ENCODE assay signal across 8 mouse cellular contexts in genomic region chr2:118745232-118745884, GRCm38 (mm10). TPM values are rescaled to one million over a fixed set of nuclear protein-coding genes. Genes with fewer than 3 reads are reported as not detected.
A peak's percentile ranks its signal among the peaks of the same experiment; 100 is the strongest.
DNase-seq lines count a peak whose midpoint lies in the region; ATAC-seq and TF ChIP-seq lines count a peak whose summit lies in the region.

Inafm2 (plus strand) TSS chr2:118745758.

- H3K4me3 ChIP-seq in CH12.LX (replicated peaks in 1 of 3; ENCODE audit: low read depth in 2 of 3, low read length in 2 of 3, poor library complexity in 1 of 3): peak within 1 kb of the TSS; percentile 58 to 93 (median 74)
- H3K4me3 ChIP-seq in forebrain, embryonic 11.5 days (ENCODE audit: low read depth, low read length): peak within 1 kb of the TSS; percentile 91
- H3K4me3 ChIP-seq in heart, embryonic 15.5 days: peak within 1 kb of the TSS; percentile 94
- H3K4me3 ChIP-seq in liver, embryonic 15.5 days (replicated peaks): peak within 1 kb of the TSS; percentile 94
- H3K4me3 ChIP-seq in neural tube, embryonic 12.5 days: peak within 1 kb of the TSS; percentile 96
- peak within 1 kb of the TSS; percentile 80 for H3K4me3 ChIP-seq in stomach, postnatal 0 days (ENCODE audit: low read depth, low read length)

- H3K27ac ChIP-seq in CH12.LX (ENCODE audit: insufficient read depth, low read depth): no peak within 1 kb of the TSS
- no peak within 1 kb of the TSS for H3K27ac ChIP-seq in forebrain, embryonic 11.5 days (ENCODE audit: low read depth, low read length)
- H3K27ac ChIP-seq in heart, embryonic 15.5 days: peak within 1 kb of the TSS; percentile 83
- H3K27ac ChIP-seq in liver, embryonic 15.5 days (replicated peaks): peak within 1 kb of the TSS; percentile 68
- H3K27ac ChIP-seq in neural tube, embryonic 12.5 days: 0 out of 2 replicates have a peak within 1 kb of the TSS, but pooled peaks have one; percentile 59
- H3K27ac ChIP-seq in stomach, postnatal 0 days (replicated peaks): peak within 1 kb of the TSS; percentile 84

- ATAC-seq in forebrain, embryonic 11.5 days (replicated peaks; ENCODE audit: low FRiP score): peak; percentile 87
- ATAC-seq in heart, embryonic 15.5 days (replicated peaks; ENCODE audit: insufficient number of reproducible peaks, insufficient read depth, low FRiP score, low read depth): peak; percentile 86
- peak; percentile 86 for ATAC-seq in liver, embryonic 15.5 days (ENCODE audit: insufficient read depth)
- peak; percentile 86 for ATAC-seq in neural tube, embryonic 12.5 days (ENCODE audit: low FRiP score, low read depth)
- peak; percentile 90 for ATAC-seq in stomach, postnatal 0 days (ENCODE audit: low FRiP score, low TSS enrichment)

- H3K36me3 ChIP-seq in CH12.LX (replicated peaks in 1 of 2; ENCODE audit: control insufficient read depth in 1 of 2, insufficient read depth in 1 of 2, low read length in 1 of 2): peaks cover 0 to 10% of the 10 kb centered on the region in 2 experiments
- H3K36me3 ChIP-seq in forebrain, embryonic 11.5 days (ENCODE audit: control insufficient read depth, insufficient read depth, low read length): no peaks in the 10 kb centered on the region
- H3K36me3 ChIP-seq in heart, embryonic 15.5 days: 0 out of 2 replicates have a peak, but pooled peaks cover 6% of the 10 kb centered on the region
- H3K36me3 ChIP-seq in liver, embryonic 15.5 days (replicated peaks): peaks cover 21% of the 10 kb centered on the region
- H3K36me3 ChIP-seq in neural tube, embryonic 12.5 days: no peaks in the 10 kb centered on the region
- H3K36me3 ChIP-seq in stomach, postnatal 0 days (ENCODE audit: control insufficient read depth, insufficient read depth, low read length): 0 out of 2 replicates have a peak, but pooled peaks cover 2% of the 10 kb centered on the region

- H3K4me1 ChIP-seq in CH12.LX (ENCODE audit: control insufficient read depth in 1 of 2, insufficient read depth in 2 of 2): peaks cover 2 to 45% of the 10 kb centered on the region in 2 experiments; a peak in 3 of 4 replicates
- H3K4me1 ChIP-seq in forebrain, embryonic 11.5 days (replicated peaks; ENCODE audit: control insufficient read depth, insufficient read depth, low read length): peaks cover 24% of the 10 kb centered on the region
- peaks cover 53% of the 10 kb centered on the region for H3K4me1 ChIP-seq in heart, embryonic 15.5 days (replicated peaks)
- peaks cover 57% of the 10 kb centered on the region for H3K4me1 ChIP-seq in liver, embryonic 15.5 days (replicated peaks)
- peaks cover 47% of the 10 kb centered on the region for H3K4me1 ChIP-seq in neural tube, embryonic 12.5 days
- peaks cover 4% of the 10 kb centered on the region; the same call in 1 of the 2 replicates for H3K4me1 ChIP-seq in stomach, postnatal 0 days (replicated peaks; ENCODE audit: control insufficient read depth, insufficient read depth)

- peak within 1 kb of the TSS; percentile 81 for H3K9ac ChIP-seq in CH12.LX (ENCODE audit: insufficient read depth, low read depth)
- peak within 1 kb of the TSS; percentile 93 for H3K9ac ChIP-seq in forebrain, embryonic 11.5 days (ENCODE audit: low read length)
- H3K9ac ChIP-seq in heart, embryonic 15.5 days: peak within 1 kb of the TSS; percentile 98
- H3K9ac ChIP-seq in liver, embryonic 15.5 days: peak within 1 kb of the TSS; percentile 92
- H3K9ac ChIP-seq in neural tube, embryonic 12.5 days: peak within 1 kb of the TSS; percentile 93
- peak within 1 kb of the TSS; percentile 93 for H3K9ac ChIP-seq in stomach, postnatal 0 days (ENCODE audit: low read length)

- no peak for TF ChIP-seq RAD21 in CH12.LX (IDR thresholded peaks at IDR 0.05; ENCODE audit: low read depth, low read length)

- no peaks in the 10 kb centered on the region for H3K9me3 ChIP-seq in CH12.LX (replicated peaks; ENCODE audit: low read length)
- H3K9me3 ChIP-seq in forebrain, embryonic 11.5 days (ENCODE audit: control insufficient read depth, low read length): no peaks in the 10 kb centered on the region
- H3K9me3 ChIP-seq in heart, embryonic 15.5 days (replicated peaks): no peaks in the 10 kb centered on the region
- no peaks in the 10 kb centered on the region for H3K9me3 ChIP-seq in liver, embryonic 15.5 days (replicated peaks)
- H3K9me3 ChIP-seq in neural tube, embryonic 12.5 days: no peaks in the 10 kb centered on the region
- no peaks in the 10 kb centered on the region for H3K9me3 ChIP-seq in stomach, postnatal 0 days (ENCODE audit: control insufficient read depth, low read length)

- peak; percentile 37; the same call in 1 of the 2 replicates for TF ChIP-seq POLR2A in CH12.LX (IDR thresholded peaks at IDR 0.05; ENCODE audit: low read depth, low read length)

- peak; percentile 79 for DNase-seq in CH12.LX (ENCODE audit: extremely low read depth)
- peak; percentile 78 for DNase-seq in c-Kit-positive CD71-negative TER-119-negative erythroid progenitor cells, embryonic 14.5 days (ENCODE audit: low read depth)
- DNase-seq in forebrain, embryonic 11.5 days (ENCODE audit: low spot score): peak; percentile 94
- DNase-seq in kidney, postnatal 14 days: peak; percentile 94
- DNase-seq in stomach, postnatal 0 days (ENCODE audit: low spot score): peak; percentile 90

- TF ChIP-seq CTCF in CH12.LX (conservative IDR thresholded peaks at IDR 0.05 in 1 of 2, IDR thresholded peaks at IDR 0.05 in 1 of 2; ENCODE audit: low read depth in 2 of 2, low read length in 2 of 2): no peak
- TF ChIP-seq CTCF in stomach, postnatal 0 days (IDR thresholded peaks at IDR 0.05; ENCODE audit: low read depth): 0 out of 2 replicates have a peak, but pooled peaks have one; percentile 7

- H3K79me2 ChIP-seq in CH12.LX (replicated peaks; ENCODE audit: control insufficient read depth, extremely low read depth, insufficient read depth, poor library complexity, severe bottlenecking): no peaks in the 10 kb centered on the region

- dilution Hi-C loops in CH12.LX (cut with MboI; ENCODE audit: extremely low pct_ligation_motif_present, extremely low pct_unique_long_range_greater_than_20kb, low sequenced_read_pairs): no loop called here

- H3K27me3 ChIP-seq in CH12.LX (replicated peaks): peaks cover 17% of the 10 kb centered on the region
- H3K27me3 ChIP-seq in forebrain, embryonic 11.5 days (ENCODE audit: control insufficient read depth, insufficient read depth, low read length): peaks cover 14% of the 10 kb centered on the region
- peaks cover 15% of the 10 kb centered on the region for H3K27me3 ChIP-seq in heart, embryonic 15.5 days
- peaks cover 36% of the 10 kb centered on the region for H3K27me3 ChIP-seq in liver, embryonic 15.5 days
- peaks cover 24% of the 10 kb centered on the region for H3K27me3 ChIP-seq in neural tube, embryonic 12.5 days (replicated peaks)
- H3K27me3 ChIP-seq in stomach, postnatal 0 days (ENCODE audit: control insufficient read depth, insufficient read depth, low read length): no peaks in the 10 kb centered on the region

- no peak for TF ChIP-seq EP300 in CH12.LX (IDR thresholded peaks at IDR 0.05; ENCODE audit: low read length)
- no peak for TF ChIP-seq EP300 in stomach, postnatal 0 days (optimal IDR thresholded peaks at IDR 0.05)

- in situ Hi-C loops in CH12.LX (cut with MboI; ENCODE audit: low pct_ligation_motif_present, low pct_unique_long_range_greater_than_20kb, low sequenced_read_pairs): loop anchor here (25.0 kb wide), 1 partner anchor 258 kb away; the partner anchor contains the start of gene Srp14

- H3K4me2 ChIP-seq in CH12.LX (ENCODE audit: insufficient read depth, low read depth, poor library complexity, severe bottlenecking): peak within 1 kb of the TSS; percentile 96
- H3K4me2 ChIP-seq in forebrain, embryonic 11.5 days (ENCODE audit: low read depth, low read length, severe bottlenecking): peak within 1 kb of the TSS; percentile 98
- peak within 1 kb of the TSS; percentile 91 for H3K4me2 ChIP-seq in heart, embryonic 15.5 days
- peak within 1 kb of the TSS; percentile 100 for H3K4me2 ChIP-seq in liver, embryonic 15.5 days
- H3K4me2 ChIP-seq in neural tube, embryonic 12.5 days (replicated peaks): peak within 1 kb of the TSS; percentile 99
- H3K4me2 ChIP-seq in stomach, postnatal 0 days (replicated peaks; ENCODE audit: low read depth): peak within 1 kb of the TSS; percentile 99

- WGBS in forebrain, embryonic 11.5 days: under 1% methylated on average over 56 of the region's 57 CpGs
- under 1% methylated on average over 55 of the region's 57 CpGs for WGBS in heart, embryonic 15.5 days
- 1% methylated on average over 56 of the region's 57 CpGs for WGBS in liver, embryonic 15.5 days (ENCODE audit: insufficient replicate concordance)
- under 1% methylated on average over 46 of the region's 57 CpGs for WGBS in neural tube, embryonic 12.5 days
- WGBS in stomach, postnatal 0 days: under 1% methylated on average over 44 of the region's 57 CpGs

TF ChIP-seq in CH12.LX, 34 proteins besides CTCF, POLR2A, EP300 and RAD21 (continues in another document):
- no peak for TF ChIP-seq PAX5 (IDR thresholded peaks at IDR 0.05; ENCODE audit: low read length)
- peak; percentile 62; the same call in 1 of the 2 replicates for TF ChIP-seq MAZ (IDR thresholded peaks at IDR 0.05; ENCODE audit: low read depth, low read length)
- peak; percentile 92 for TF ChIP-seq UBTF (IDR thresholded peaks at IDR 0.05; ENCODE audit: low read depth, low read length)
- TF ChIP-seq CHD1 (IDR thresholded peaks at IDR 0.05; ENCODE audit: low read depth, low read length): no peak
- 0 out of 2 replicates have a peak, but pooled peaks have one; percentile 6 for TF ChIP-seq BHLHE40 (IDR thresholded peaks at IDR 0.05; ENCODE audit: low read depth, low read length)
- TF ChIP-seq GABPA (IDR thresholded peaks at IDR 0.05; ENCODE audit: insufficient replicate concordance, low read depth, low read length): no peak
- peak; percentile 69 for TF ChIP-seq HCFC1 (IDR thresholded peaks at IDR 0.05; ENCODE audit: low read depth, low read length)
- TF ChIP-seq MXI1 (IDR thresholded peaks at IDR 0.05; ENCODE audit: low read depth, low read length): peak; percentile 74; the same call in 1 of the 2 replicates
- TF ChIP-seq NELFE (IDR thresholded peaks at IDR 0.05; ENCODE audit: low read depth, low read length): no peak
- TF ChIP-seq CHD2 (IDR thresholded peaks at IDR 0.05; ENCODE audit: low read length): no peak
- no peak; the same call in 1 of the 2 replicates for TF ChIP-seq NRF1 (IDR thresholded peaks at IDR 0.05; ENCODE audit: low read depth, low read length)
- no peak for TF ChIP-seq ETS1 (conservative IDR thresholded peaks at IDR 0.05; ENCODE audit: low read depth, low read length)

RNA-seq across cellular contexts. Expression of gene Inafm2, which starts in this region (rescaled TPM):
- total RNA-seq in CH12.LX (2012; rRNA removed) (4.2 and 4.3 TPM in 2 replicates), CH12.LX (2014; rRNA removed) (3.6 TPM in 2 replicates)
- polyA plus RNA-seq in CH12.LX (2012; ENCODE audit: insufficient read length, low read depth): 2.6 and 2.7 TPM in 2 replicates
- polyA plus RNA-seq in forebrain, embryonic 11.5 days (2014; fragmentation: Nextera tagmentation; extraction: Ambion mirVana): 28.6 and 30.4 TPM in 2 replicates
- 42.1 and 44.7 TPM in 2 replicates for polyA plus RNA-seq in heart, embryonic 15.5 days (2015; fragmentation: Nextera tagmentation; extraction: Ambion mirVana)
- polyA plus RNA-seq in liver, embryonic 15.5 days (2015; fragmentation: Nextera tagmentation; extraction: Ambion mirVana): 12.3 and 12.6 TPM in 2 replicates
- polyA plus RNA-seq in neural tube, embryonic 12.5 days (2016; fragmentation: Nextera tagmentation; extraction: Ambion mirVana): 25.2 and 25.4 TPM in 2 replicates
- 33.8 and 36.7 TPM in 2 replicates for polyA plus RNA-seq in stomach, postnatal 0 days (2015; fragmentation: Nextera tagmentation; extraction: Ambion mirVana)

Comparison
In these comparisons a context has a peak if more than half of its experiments do, and no peak if none do; other contexts are left out.
1. H3K27ac ChIP-seq: peak in heart, embryonic 15.5 days (single experiment), liver, embryonic 15.5 days (single experiment), neural tube, embryonic 12.5 days (single experiment) and stomach, postnatal 0 days (single experiment); none in CH12.LX (single experiment) and forebrain, embryonic 11.5 days (single experiment).
2. Peak in every context shown above with its lines, with median percentiles within 50 percentile points of each other: DNase-seq, H3K4me2 ChIP-seq, H3K4me3 ChIP-seq, H3K9ac ChIP-seq and ATAC-seq.